Mouse (Mus musculus) forebrain, postnatal 0 days (tissue): Measurements from ENCODE around the gene Tff3. TPM values are rescaled to one million over a fixed set of nuclear protein-coding genes. Genes with fewer than 3 reads are reported as not detected.

Source experiments
- ATAC-seq: fragments of 200-750 bp; cut with Nextera tagmentation; 2 replicates; pipeline ENCODE4 v1.8.0; 2017; ENCODE audit warnings: mild to moderate bottlenecking, moderate library complexity
- DNase-seq: peaks from one replicate; pipeline ENCODE4 v3.0.0-alpha.2; 2015
- H3K27ac ChIP-seq: fragments of 300-500 bp; sonication (generic); 2 replicates; pipeline ENCODE4 v1.5.1; 2014; ENCODE audit warnings: low read depth, mild to moderate bottlenecking, antibody characterized with exemption, low read length, moderate library complexity, mixed read lengths
- H3K27me3 ChIP-seq: fragments of 300-500 bp; sonication (generic); 2 replicates; pipeline ENCODE4 v1.6.1; 2014; ENCODE audit warnings: mild to moderate bottlenecking, low read length, mixed read lengths; ENCODE audit not compliant: insufficient read depth
- H3K36me3 ChIP-seq: fragments of 300-500 bp; sonication (generic); 2 replicates; pipeline ENCODE4 v1.6.1; 2014; ENCODE audit warnings: mild to moderate bottlenecking, moderate library complexity; ENCODE audit not compliant: insufficient read depth
- H3K4me1 ChIP-seq: fragments of 300-500 bp; sonication (generic); 2 replicates; pipeline ENCODE4 v1.6.1; 2014; ENCODE audit warnings: antibody characterized with exemption; ENCODE audit not compliant: insufficient read depth
- H3K4me2 ChIP-seq: fragments of 300-500 bp; sonication (generic); 2 replicates; pipeline ENCODE4 v1.6.1; 2014; ENCODE audit warnings: low read depth, mild to moderate bottlenecking, moderate library complexity
- H3K4me3 ChIP-seq: fragments of 300-500 bp; sonication (generic); 2 replicates; pipeline ENCODE4 v1.5.1; 2014; ENCODE audit warnings: low read depth, low read length, mixed read lengths
- H3K9ac ChIP-seq: fragments of 300-500 bp; sonication (generic); 2 replicates; pipeline ENCODE4 v1.6.1; 2014; ENCODE audit warnings: mild to moderate bottlenecking
- H3K9me3 ChIP-seq: fragments of 300-500 bp; sonication (generic); 2 replicates; pipeline ENCODE4 v1.6.1; 2016; ENCODE audit warnings: low read length
- CTCF ChIP-seq: sonication (generic); IDR thresholded peaks from 2 replicates; pipeline ENCODE4 v1.5.1; 2016; ENCODE audit warnings: antibody characterized with exemption, control low read depth, low read depth
- WGBS: fragments of 180-500 bp; shearing (Covaris S2); extraction: QIAGEN DNeasy Blood & Tissue Kit; methylation state at CpG from one replicate; pipeline ENCODE4 v1.1.7; 2014; 5-methylcytosine and 5-hydroxymethylcytosine counted together
- polyA plus RNA-seq: library from polyadenylated mRNA; unstranded; fragments of >200 nt; fragmentation: Nextera tagmentation; extraction: Ambion mirVana; gene quantifications from 2 replicates; pipeline ENCODE4 v1.2.1, GENCODE M21; 2015
- total RNA-seq: library from RNA; depleted of rRNA; stranded (reverse); fragments of >200 nt; gene quantifications from 2 replicates; pipeline ENCODE4 v1.2.3, GENCODE M21; 2014

Gene Tff3
- total and polyA plus RNA-seq, 2 experiments from 2014 or later: 0.35 TPM; not detected in 1

- H3K4me2 ChIP-seq: no peak overlapping the region
- no peaks in the 10 kb centered on the region for H3K27me3 ChIP-seq
- ATAC-seq (no peak), DNase-seq (peak; percentile 72)
- no peak overlapping the region for H3K4me3 ChIP-seq
- H3K36me3 ChIP-seq: no peaks in the 10 kb centered on the region
- H3K9ac ChIP-seq: no peak overlapping the region
- no peaks in the 10 kb centered on the region for H3K4me1 ChIP-seq
- H3K9me3 ChIP-seq: no peaks in the 10 kb centered on the region
- 14% methylated on average over 5 of the region's 5 CpGs for WGBS
- H3K27ac ChIP-seq: no peak overlapping the region
- TF ChIP-seq CTCF: peak; percentile 81
Observed at GRCm38 (mm10) chr17:31138398-31138797, 9.0 kb upstream of the Tff3 start.

- H3K4me3 ChIP-seq: no peak overlapping the region
- H3K4me1 ChIP-seq: no peaks in the 10 kb centered on the region
- no peak overlapping the region for H3K27ac ChIP-seq
- no peak for ATAC-seq
- no peaks in the 10 kb centered on the region for H3K36me3 ChIP-seq
- no peak for TF ChIP-seq CTCF
- no peaks in the 10 kb centered on the region for H3K27me3 ChIP-seq
- no peak for DNase-seq
- H3K9ac ChIP-seq: no peak overlapping the region
- H3K4me2 ChIP-seq: no peak overlapping the region
- 77% methylated on average over 1 of the region's 1 CpGs for WGBS
- H3K9me3 ChIP-seq: no peaks in the 10 kb centered on the region
Observed at GRCm38 (mm10) chr17:31136821-31137220, 7.4 kb upstream of the Tff3 start.

GRCm38 (mm10) chr17:31136291-31136690 is 6.8 kb upstream of the Tff3 start:
- WGBS: 44% methylated on average over 3 of the region's 3 CpGs
- Histone ChIP-seq H3K9me3 (no peaks in the 10 kb centered on the region), H3K36me3 (no peaks in the 10 kb centered on the region), H3K27ac (no peak overlapping the region), H3K4me1 (no peaks in the 10 kb centered on the region), H3K4me2 (no peak overlapping the region), H3K4me3 (no peak overlapping the region), H3K9ac (no peak overlapping the region), H3K27me3 (no peaks in the 10 kb centered on the region)
- no peak for TF ChIP-seq CTCF
- ATAC-seq: no peak
- DNase-seq: no peak

- Histone ChIP-seq H3K4me1 (no peaks in the 10 kb centered on the region), H3K9ac (no peak overlapping the region), H3K9me3 (no peaks in the 10 kb centered on the region), H3K4me2 (no peak overlapping the region), H3K36me3 (no peaks in the 10 kb centered on the region), H3K4me3 (no peak overlapping the region), H3K27me3 (no peaks in the 10 kb centered on the region), H3K27ac (no peak overlapping the region)
- ATAC-seq (no peak), DNase-seq (no peak)
- no peak for TF ChIP-seq CTCF
- 81% methylated on average over 6 of the region's 6 CpGs for WGBS
Observed at GRCm38 (mm10) chr17:31134913-31135312, 5.5 kb upstream of the Tff3 start.

- H3K4me3 ChIP-seq: no peak overlapping the region
- no peak overlapping the region for H3K9ac ChIP-seq
- DNase-seq: no peak
- no peak for ATAC-seq
- no peak overlapping the region for H3K4me2 ChIP-seq
- 83% methylated on average over 15 of the region's 15 CpGs for WGBS
- H3K4me1 ChIP-seq: no peaks in the 10 kb centered on the region
- TF ChIP-seq CTCF: no peak
- no peaks in the 10 kb centered on the region for H3K36me3 ChIP-seq
- H3K9me3 ChIP-seq: no peaks in the 10 kb centered on the region
- H3K27me3 ChIP-seq: no peaks in the 10 kb centered on the region
- H3K27ac ChIP-seq: no peak overlapping the region
Observed at GRCm38 (mm10) chr17:31133776-31134175, 4.3 kb upstream of the Tff3 start.

- ATAC-seq: no peak
- no peak for DNase-seq
- no peak overlapping the region for H3K4me3 ChIP-seq
- H3K4me2 ChIP-seq: no peak overlapping the region
- 80% methylated on average over 10 of the region's 10 CpGs for WGBS
- no peak overlapping the region for H3K9ac ChIP-seq
- H3K27ac ChIP-seq: no peak overlapping the region
- H3K27me3 ChIP-seq: no peaks in the 10 kb centered on the region
- TF ChIP-seq CTCF: no peak
- H3K36me3 ChIP-seq: no peaks in the 10 kb centered on the region
- H3K9me3 ChIP-seq: no peaks in the 10 kb centered on the region
- H3K4me1 ChIP-seq: no peaks in the 10 kb centered on the region
Observed at GRCm38 (mm10) chr17:31131269-31131821, 1.9 kb upstream of the Tff3 start.

GRCm38 (mm10) chr17:31128708-31129318 is 633 bp downstream of the Tff3 start:
- no peaks in the 10 kb centered on the region for H3K36me3 ChIP-seq
- H3K27ac ChIP-seq: no peak overlapping the region
- H3K27me3 ChIP-seq: no peaks in the 10 kb centered on the region
- H3K4me1 ChIP-seq: no peaks in the 10 kb centered on the region
- 88% methylated on average over 9 of the region's 9 CpGs for WGBS
- no peak for DNase-seq
- no peak overlapping the region for H3K4me3 ChIP-seq
- no peak overlapping the region for H3K9ac ChIP-seq
- no peaks in the 10 kb centered on the region for H3K9me3 ChIP-seq
- H3K4me2 ChIP-seq: no peak overlapping the region
- TF ChIP-seq CTCF: no peak
- no peak for ATAC-seq
